Mouse (Mus musculus): Measurements from ENCODE around the gene Cpb1. TPM values are rescaled to one million over a fixed set of nuclear protein-coding genes. Genes with fewer than 3 reads are reported as not detected.

Cpb1 gene
- polyA plus RNA-seq, 1 experiment from 2014 or later = 3.8 TPM

- H3K4me2 ChIP-seq (replicated peaks; ENCODE audit: low read depth) = no peak overlapping the region
- H3K27me3 ChIP-seq (ENCODE audit: control insufficient read depth, insufficient read depth, low read length) = no peaks in the 10 kb centered on the region
- 76% methylated on average over 9 of the region's 9 CpGs for WGBS
- ATAC-seq (ENCODE audit: low FRiP score, low TSS enrichment) (no peak), DNase-seq (ENCODE audit: low spot score) (no peak)
- H3K27ac ChIP-seq (replicated peaks) = no peak overlapping the region
- no peak overlapping the region for H3K9ac ChIP-seq (ENCODE audit: low read length)
- no peak overlapping the region for H3K4me3 ChIP-seq (ENCODE audit: low read depth, low read length)
- no peaks in the 10 kb centered on the region for H3K4me1 ChIP-seq (replicated peaks; ENCODE audit: control insufficient read depth, insufficient read depth)
- no peak for TF ChIP-seq EP300 (optimal IDR thresholded peaks at IDR 0.05)
- TF ChIP-seq CTCF (IDR thresholded peaks at IDR 0.05; ENCODE audit: low read depth) = no peak
- H3K9me3 ChIP-seq (ENCODE audit: control insufficient read depth, low read length) = no peaks in the 10 kb centered on the region
- H3K36me3 ChIP-seq (ENCODE audit: control insufficient read depth, insufficient read depth, low read length) = no peaks in the 10 kb centered on the region
Measured at GRCm38 (mm10) chr3:20294542-20295348, 19.2 kb upstream of the Cpb1 start.

- Histone ChIP-seq H3K9me3 (ENCODE audit: control insufficient read depth, low read length) (no peaks in the 10 kb centered on the region), H3K36me3 (ENCODE audit: control insufficient read depth, insufficient read depth, low read length) (no peaks in the 10 kb centered on the region), H3K4me1 (replicated peaks; ENCODE audit: control insufficient read depth, insufficient read depth) (no peaks in the 10 kb centered on the region), H3K4me3 (ENCODE audit: low read depth, low read length) (no peak overlapping the region), H3K9ac (ENCODE audit: low read length) (no peak overlapping the region), H3K27ac (replicated peaks) (no peak overlapping the region), H3K4me2 (replicated peaks; ENCODE audit: low read depth) (no peak overlapping the region), H3K27me3 (ENCODE audit: control insufficient read depth, insufficient read depth, low read length) (no peaks in the 10 kb centered on the region)
- TF ChIP-seq CTCF (IDR thresholded peaks at IDR 0.05; ENCODE audit: low read depth) (no peak), EP300 (optimal IDR thresholded peaks at IDR 0.05) (no peak)
- ATAC-seq (ENCODE audit: low FRiP score, low TSS enrichment) (no peak), DNase-seq (ENCODE audit: low spot score) (no peak)
Measured at GRCm38 (mm10) chr3:20291370-20291769, 15.8 kb upstream of the Cpb1 start.

GRCm38 (mm10) chr3:20288761-20289160 is 13.2 kb upstream of the Cpb1 start:
- TF ChIP-seq CTCF (IDR thresholded peaks at IDR 0.05; ENCODE audit: low read depth) (no peak), EP300 (optimal IDR thresholded peaks at IDR 0.05) (no peak)
- 46% methylated on average over 2 of the region's 2 CpGs for WGBS
- H3K4me2 ChIP-seq (replicated peaks; ENCODE audit: low read depth) = no peak overlapping the region
- no peak overlapping the region for H3K9ac ChIP-seq (ENCODE audit: low read length)
- no peak overlapping the region for H3K27ac ChIP-seq (replicated peaks)
- H3K4me1 ChIP-seq (replicated peaks; ENCODE audit: control insufficient read depth, insufficient read depth) = no peaks in the 10 kb centered on the region
- no peak for DNase-seq (ENCODE audit: low spot score)
- no peak for ATAC-seq (ENCODE audit: low FRiP score, low TSS enrichment)
- H3K36me3 ChIP-seq (ENCODE audit: control insufficient read depth, insufficient read depth, low read length) = no peaks in the 10 kb centered on the region
- H3K4me3 ChIP-seq (ENCODE audit: low read depth, low read length) = no peak overlapping the region
- H3K27me3 ChIP-seq (ENCODE audit: control insufficient read depth, insufficient read depth, low read length) = no peaks in the 10 kb centered on the region
- no peaks in the 10 kb centered on the region for H3K9me3 ChIP-seq (ENCODE audit: control insufficient read depth, low read length)

- ATAC-seq (ENCODE audit: low FRiP score, low TSS enrichment) (no peak), DNase-seq (ENCODE audit: low spot score) (no peak)
- H3K4me2 ChIP-seq (replicated peaks; ENCODE audit: low read depth) = no peak overlapping the region
- TF ChIP-seq CTCF (IDR thresholded peaks at IDR 0.05; ENCODE audit: low read depth) = no peak
- TF ChIP-seq EP300 (optimal IDR thresholded peaks at IDR 0.05) = no peak
- no peaks in the 10 kb centered on the region for H3K36me3 ChIP-seq (ENCODE audit: control insufficient read depth, insufficient read depth, low read length)
- no peak overlapping the region for H3K27ac ChIP-seq (replicated peaks)
- H3K9ac ChIP-seq (ENCODE audit: low read length) = no peak overlapping the region
- no peaks in the 10 kb centered on the region for H3K4me1 ChIP-seq (replicated peaks; ENCODE audit: control insufficient read depth, insufficient read depth)
- WGBS = 40% methylated on average over 1 of the region's 1 CpGs
- no peak overlapping the region for H3K4me3 ChIP-seq (ENCODE audit: low read depth, low read length)
- H3K9me3 ChIP-seq (ENCODE audit: control insufficient read depth, low read length) = no peaks in the 10 kb centered on the region
- H3K27me3 ChIP-seq (ENCODE audit: control insufficient read depth, insufficient read depth, low read length) = no peaks in the 10 kb centered on the region
Measured at GRCm38 (mm10) chr3:20281796-20282195, 6.3 kb upstream of the Cpb1 start.

GRCm38 (mm10) chr3:20254566-20255479 is 20.7 kb downstream of the Cpb1 start:
- WGBS = 27% methylated on average over 9 of the region's 9 CpGs
- Histone ChIP-seq H3K36me3 (ENCODE audit: control insufficient read depth, insufficient read depth, low read length) (no peaks in the 10 kb centered on the region), H3K27ac (replicated peaks) (no peak overlapping the region), H3K9ac (ENCODE audit: low read length) (no peak overlapping the region), H3K4me3 (ENCODE audit: low read depth, low read length) (no peak overlapping the region), H3K4me2 (replicated peaks; ENCODE audit: low read depth) (no peak overlapping the region), H3K27me3 (ENCODE audit: control insufficient read depth, insufficient read depth, low read length) (no peaks in the 10 kb centered on the region), H3K4me1 (replicated peaks; ENCODE audit: control insufficient read depth, insufficient read depth) (no peaks in the 10 kb centered on the region), H3K9me3 (ENCODE audit: control insufficient read depth, low read length) (no peaks in the 10 kb centered on the region)
- DNase-seq (ENCODE audit: low spot score) (peak; percentile 14), ATAC-seq (ENCODE audit: low FRiP score, low TSS enrichment) (0 out of 2 replicates have a peak, but pooled peaks have one; percentile 26)
- TF ChIP-seq EP300 (optimal IDR thresholded peaks at IDR 0.05) (no peak), CTCF (IDR thresholded peaks at IDR 0.05; ENCODE audit: low read depth) (peak; percentile 78)
